Mouse (Mus musculus): ENCODE results near the gene Myo6. TPM values are rescaled to one million over a fixed set of nuclear protein-coding genes. Genes with fewer than 3 reads are reported as not detected.
A peak's percentile ranks its signal among the peaks of the same experiment; 100 is the strongest.

Gene Myo6
- total RNA-seq, 2 experiments from 2014 or later, result 55.8 to 67.1 TPM

- DNase-seq (ENCODE audit: low spot score in 2 of 2), result no peak
- intact Hi-C loops (cut with DNase I), result no loop called here
Measured at GRCm38 (mm10) chr9:80218718-80219117, 53.9 kb downstream of the Myo6 start.

- peak in 1 of 2 experiments; percentile 46 for DNase-seq (ENCODE audit: low spot score in 2 of 2)
- intact Hi-C loops (cut with DNase I), result no loop called here
Measured at GRCm38 (mm10) chr9:80223989-80224635, 59.3 kb downstream of the Myo6 start.

GRCm38 (mm10) chr9:80226579-80227325, 61.9 kb downstream of the Myo6 start:
- intact Hi-C loops (cut with DNase I), result no loop called here

GRCm38 (mm10) chr9:80233831-80234455, 69.1 kb downstream of the Myo6 start:
- intact Hi-C loops (cut with DNase I), result no loop called here
- DNase-seq (ENCODE audit: low spot score in 2 of 2), result no peak

More at GRCm38 (mm10) chr9:80226579-80227325, 61.9 kb downstream of the Myo6 start:
- DNase-seq (ENCODE audit: low spot score in 2 of 2), result no peak

GRCm38 (mm10) chr9:80237184-80237799, 72.5 kb downstream of the Myo6 start:
- intact Hi-C loops (cut with DNase I), result no loop called here
- DNase-seq (ENCODE audit: low spot score in 2 of 2), result no peak

GRCm38 (mm10) chr9:80241719-80242118, 76.9 kb downstream of the Myo6 start:
- peak in 1 of 2 experiments; percentile 8 for DNase-seq (ENCODE audit: low spot score in 2 of 2)
- intact Hi-C loops (cut with DNase I), result no loop called here

GRCm38 (mm10) chr9:80252146-80252545, 87.3 kb downstream of the Myo6 start:
- no peak for DNase-seq (ENCODE audit: low spot score in 2 of 2)
- intact Hi-C loops (cut with DNase I), result no loop called here

GRCm38 (mm10) chr9:80253241-80253640, 88.4 kb downstream of the Myo6 start:
- intact Hi-C loops (cut with DNase I), result no loop called here

GRCm38 (mm10) chr9:80256561-80256960, 91.7 kb downstream of the Myo6 start:
- no peak for DNase-seq (ENCODE audit: low spot score in 2 of 2)
- intact Hi-C loops (cut with DNase I), result no loop called here

More at GRCm38 (mm10) chr9:80253241-80253640, 88.4 kb downstream of the Myo6 start:
- no peak for DNase-seq (ENCODE audit: low spot score in 2 of 2)

GRCm38 (mm10) chr9:80258396-80258795, 93.6 kb downstream of the Myo6 start:
- intact Hi-C loops (cut with DNase I), result no loop called here
- DNase-seq (ENCODE audit: low spot score in 2 of 2), result no peak

- no peak for DNase-seq (ENCODE audit: low spot score in 2 of 2)
- intact Hi-C loops (cut with DNase I), result no loop called here
Measured at GRCm38 (mm10) chr9:80260905-80261304, 96.1 kb downstream of the Myo6 start.

- no peak for DNase-seq (ENCODE audit: low spot score in 2 of 2)
- intact Hi-C loops (cut with DNase I), result no loop called here
Measured at GRCm38 (mm10) chr9:80262367-80263026, 97.7 kb downstream of the Myo6 start.

- DNase-seq (ENCODE audit: low spot score in 2 of 2), result no peak
- intact Hi-C loops (cut with DNase I), result no loop called here
Measured at GRCm38 (mm10) chr9:80266086-80266485, 101.3 kb downstream of the Myo6 start.

- no peak for DNase-seq (ENCODE audit: low spot score in 2 of 2)
- intact Hi-C loops (cut with DNase I), result no loop called here
Measured at GRCm38 (mm10) chr9:80266507-80266906, 101.7 kb downstream of the Myo6 start.

- intact Hi-C loops (cut with DNase I), result no loop called here
- peak in 1 of 2 experiments; percentile 27 for DNase-seq (ENCODE audit: low spot score in 2 of 2)
Measured at GRCm38 (mm10) chr9:80269596-80269995, 104.8 kb downstream of the Myo6 start.

- no peak for DNase-seq (ENCODE audit: low spot score in 2 of 2)
- intact Hi-C loops (cut with DNase I), result no loop called here
Measured at GRCm38 (mm10) chr9:80272951-80273350, 108.1 kb downstream of the Myo6 start.

- DNase-seq (ENCODE audit: low spot score in 2 of 2), result no peak
- intact Hi-C loops (cut with DNase I), result no loop called here
Measured at GRCm38 (mm10) chr9:80275053-80275771, 110.4 kb downstream of the Myo6 start.

- intact Hi-C loops (cut with DNase I), result no loop called here
- DNase-seq (ENCODE audit: low spot score in 2 of 2), result no peak
Measured at GRCm38 (mm10) chr9:80275772-80276134, 110.9 kb downstream of the Myo6 start.

GRCm38 (mm10) chr9:80277157-80277556, 112.3 kb downstream of the Myo6 start:
- no peak for DNase-seq (ENCODE audit: low spot score in 2 of 2)
- intact Hi-C loops (cut with DNase I), result no loop called here

Measured in left cerebral cortex, postnatal 25 days (tissue).